Mouse (Mus musculus) right cerebral cortex, postnatal 10 days (tissue): ENCODE data around the gene Tm7sf3.

ENCODE experiments used
- DNase-seq, 2 experiments: peaks; one replicate each; pipeline ENCODE4 v3.0.0; 2021; ENCODE audit warnings: low spot score in 2 of 2

Tm7sf3 gene

DNA sequence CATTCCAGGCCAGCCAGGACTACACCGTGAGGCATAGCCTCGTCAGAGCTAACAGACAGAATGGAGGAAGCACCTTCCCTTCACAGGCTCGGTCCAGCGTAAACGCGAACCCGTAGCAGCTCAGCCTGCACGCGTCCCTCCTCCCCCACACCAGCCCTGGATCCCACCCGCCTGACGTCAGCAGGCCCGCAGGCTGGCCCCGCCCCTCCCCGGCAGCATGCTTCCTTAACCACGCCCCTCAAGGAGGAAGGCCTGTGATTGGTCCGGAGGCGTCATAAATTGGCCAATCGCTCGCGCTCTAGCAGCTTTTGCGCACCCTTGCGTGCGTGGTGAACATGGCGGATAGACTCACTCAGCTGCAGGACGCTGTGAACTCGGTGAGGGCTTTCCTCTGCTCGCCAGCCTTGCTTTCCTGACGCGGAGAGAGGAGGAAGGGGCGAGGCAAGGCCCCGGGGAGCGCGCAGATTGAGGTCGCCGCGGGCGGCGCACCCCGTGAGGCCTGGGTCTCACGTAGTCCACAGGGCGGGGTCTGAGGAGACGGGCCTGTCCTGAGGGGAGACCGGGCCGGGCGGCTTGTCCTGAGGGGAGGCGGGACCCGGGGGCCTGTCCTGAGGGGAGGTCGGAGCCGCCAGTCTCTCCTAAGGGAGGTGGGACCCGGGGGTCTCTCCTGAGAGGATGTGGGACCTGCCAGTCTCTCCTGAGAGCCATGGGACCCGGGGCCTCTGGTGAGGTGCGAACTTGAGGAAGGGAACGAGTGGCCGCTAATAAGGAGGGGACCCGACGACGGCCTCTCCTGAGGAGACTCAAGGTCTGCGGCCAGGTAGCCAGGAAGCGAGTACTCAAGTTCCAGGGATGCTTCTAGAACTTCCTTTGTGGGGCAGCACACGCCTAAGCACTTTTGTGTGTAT is at the start of gene Tm7sf3, which contains the start of gene Med21:
Gene Tm7sf3 (minus strand): TSS at position 549 of the 908 bp plus-strand sequence.
Gene Med21 (plus strand): TSS at position 272 of the 908 bp plus-strand sequence.
- DNase-seq, result peak; percentile 99 to 100

DNA sequence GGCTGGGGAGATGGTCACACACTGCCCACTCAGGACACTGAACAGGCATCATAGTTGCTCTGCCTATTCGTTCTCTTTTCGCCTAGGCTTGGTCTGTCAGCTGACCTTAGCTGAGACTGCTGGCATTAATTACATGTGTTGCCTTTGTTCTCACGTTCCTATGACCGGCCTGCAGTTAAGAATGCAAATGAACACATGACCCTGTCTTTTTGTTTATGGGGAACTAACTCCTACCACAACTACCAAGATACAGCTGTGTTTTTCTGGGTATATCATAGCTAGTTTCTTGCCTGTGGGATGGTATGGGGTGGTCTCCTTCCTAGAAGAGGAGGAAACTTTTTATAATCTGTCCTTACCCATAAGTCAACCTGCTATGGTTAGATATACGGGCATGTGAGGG is 46.2 kb upstream of the Tm7sf3 start:
- DNase-seq, result no peak

DNA sequence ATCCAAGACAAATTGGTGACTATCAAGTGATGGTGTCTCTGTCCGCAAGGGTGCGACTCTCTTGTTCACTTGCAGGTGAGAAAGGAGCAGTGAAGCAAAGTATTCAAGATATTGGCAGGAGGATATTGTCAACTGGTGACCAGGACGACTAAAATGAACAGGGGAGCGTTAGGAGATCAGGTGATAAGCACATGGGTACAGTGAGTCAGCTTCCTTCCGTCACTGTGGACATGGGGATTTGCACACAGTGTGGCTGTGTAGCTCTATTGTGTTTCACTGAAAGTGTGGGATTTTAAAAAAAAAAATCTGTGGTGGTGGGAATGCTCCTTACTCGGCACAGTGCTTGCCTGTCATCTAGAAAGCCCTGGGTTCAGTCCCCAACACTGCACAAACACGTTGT is 45.4 kb upstream of the Tm7sf3 start:
- no peak for DNase-seq

DNA sequence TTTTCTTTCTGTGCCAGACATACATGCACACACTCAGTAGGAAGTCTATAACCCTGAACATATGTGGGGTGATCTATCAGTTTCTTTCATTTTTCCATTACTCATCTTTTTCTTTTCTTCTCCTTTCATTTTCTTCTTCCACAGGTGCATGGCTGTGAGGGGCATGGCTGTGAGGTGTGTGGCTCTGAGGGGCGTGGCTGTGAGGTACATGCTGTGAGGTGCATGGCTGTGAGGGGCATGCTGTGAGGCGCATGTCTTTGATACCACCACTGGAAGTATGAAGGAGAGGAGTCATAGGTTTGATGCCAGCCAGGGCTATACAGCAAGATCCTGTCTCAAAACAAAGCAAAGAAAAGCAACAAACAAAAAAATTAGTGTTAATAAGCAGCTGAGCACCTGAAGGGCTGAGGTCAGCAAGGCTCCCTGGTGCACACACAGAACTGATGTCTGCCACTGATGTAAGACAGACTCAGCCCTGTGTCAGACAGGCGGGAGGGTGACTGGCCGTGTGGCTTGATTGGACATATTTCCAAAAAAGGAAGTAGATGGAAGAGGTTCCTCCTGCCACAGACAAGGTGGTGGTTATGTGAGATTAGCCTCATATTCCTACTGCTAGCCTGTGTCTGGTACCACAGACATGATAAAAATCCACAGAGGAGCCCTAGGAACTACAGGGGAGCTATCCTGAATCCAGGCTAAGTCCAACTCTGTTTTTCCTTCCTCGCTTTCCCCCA is 44.0 kb upstream of the Tm7sf3 start:
- DNase-seq, result no peak

DNA sequence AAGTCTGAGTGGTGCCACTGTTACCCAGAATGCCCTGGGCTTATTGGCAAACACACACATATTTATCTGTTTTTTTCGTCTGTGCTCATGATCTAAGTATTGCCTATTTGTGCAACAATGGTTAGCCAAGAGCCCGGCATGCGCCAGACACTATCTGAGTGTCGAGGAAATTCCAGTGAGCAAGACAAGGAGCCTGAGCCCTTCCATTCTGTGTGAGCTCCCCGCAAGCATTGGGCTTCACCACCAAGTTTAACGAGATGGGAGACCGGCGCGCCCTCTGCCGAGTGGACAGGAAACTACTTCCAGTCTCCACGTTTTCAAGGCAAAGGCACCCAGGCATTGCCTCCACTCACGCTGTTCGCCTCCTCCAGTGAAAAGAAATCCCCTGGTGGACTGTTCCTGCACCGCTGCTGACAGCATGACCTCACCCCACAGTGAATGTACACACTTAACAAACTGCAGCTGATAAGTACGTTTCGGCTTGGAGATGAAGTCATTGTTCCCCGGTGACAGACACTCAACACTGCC is 43.2 kb upstream of the Tm7sf3 start:
- no peak for DNase-seq

DNA sequence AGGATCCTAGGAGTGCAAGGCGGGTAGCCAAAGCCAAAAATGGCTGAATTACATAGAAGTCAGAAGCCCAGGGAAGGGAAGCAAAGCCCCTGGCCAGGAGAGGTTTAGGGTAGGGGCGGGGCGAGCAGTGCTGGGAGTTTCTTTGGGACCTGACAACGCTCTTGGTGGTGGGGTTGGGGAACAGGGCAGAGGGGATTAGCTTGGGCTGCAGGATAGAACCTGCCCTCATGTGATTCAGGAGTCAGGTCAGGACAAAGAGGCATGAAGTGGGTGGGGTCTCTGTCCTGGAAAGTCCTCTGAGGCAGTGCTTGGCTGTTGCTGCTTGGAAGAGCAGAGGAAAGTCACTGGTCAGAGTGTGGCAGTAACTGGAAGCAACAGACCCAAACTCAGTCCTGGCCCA is 41.3 kb upstream of the Tm7sf3 start:
- no peak for DNase-seq

DNA sequence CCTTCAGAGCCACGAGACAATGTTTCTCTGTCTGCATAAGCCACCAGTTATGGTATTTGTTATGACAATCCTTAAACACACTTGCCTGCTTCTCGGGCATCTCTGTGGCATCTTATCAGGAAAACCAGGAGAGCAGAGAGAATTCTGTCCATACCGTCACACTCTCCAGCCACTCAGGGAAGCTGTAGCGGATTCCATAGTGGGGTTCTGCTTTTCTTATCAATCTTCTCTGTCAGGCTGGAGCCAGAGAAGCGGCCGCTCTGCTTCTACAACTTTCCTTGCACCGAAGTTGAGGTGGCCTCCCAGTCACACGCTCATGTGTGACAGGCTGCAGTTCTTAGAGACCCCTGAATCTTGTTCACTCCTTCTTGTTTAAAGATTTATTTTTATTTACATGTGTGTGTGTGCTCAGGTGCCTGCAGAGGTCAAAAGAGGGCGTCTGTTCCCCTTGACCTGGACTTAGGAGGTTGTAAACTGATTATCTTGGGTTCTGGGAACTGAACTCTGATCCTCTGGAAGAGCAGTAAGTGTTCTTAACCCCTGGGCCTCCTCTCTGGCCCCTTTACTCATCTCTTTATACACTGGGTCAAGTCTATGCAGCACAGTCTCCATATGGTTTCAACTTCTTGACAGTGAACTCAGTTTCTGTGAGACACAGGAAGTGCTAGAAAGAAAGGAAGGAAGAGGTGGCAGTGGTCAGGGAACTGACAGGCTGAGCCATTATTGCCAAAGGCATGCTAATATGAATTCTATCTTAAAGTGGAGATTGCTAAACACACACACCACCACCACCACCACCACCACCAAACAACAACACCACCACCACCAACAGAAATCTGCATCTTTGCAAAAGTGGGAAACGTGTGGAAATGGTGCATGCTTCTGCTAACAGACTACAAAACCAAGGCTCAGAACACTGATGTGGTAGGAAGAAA is 35.8 kb upstream of the Tm7sf3 start:
- no peak for DNase-seq

DNA sequence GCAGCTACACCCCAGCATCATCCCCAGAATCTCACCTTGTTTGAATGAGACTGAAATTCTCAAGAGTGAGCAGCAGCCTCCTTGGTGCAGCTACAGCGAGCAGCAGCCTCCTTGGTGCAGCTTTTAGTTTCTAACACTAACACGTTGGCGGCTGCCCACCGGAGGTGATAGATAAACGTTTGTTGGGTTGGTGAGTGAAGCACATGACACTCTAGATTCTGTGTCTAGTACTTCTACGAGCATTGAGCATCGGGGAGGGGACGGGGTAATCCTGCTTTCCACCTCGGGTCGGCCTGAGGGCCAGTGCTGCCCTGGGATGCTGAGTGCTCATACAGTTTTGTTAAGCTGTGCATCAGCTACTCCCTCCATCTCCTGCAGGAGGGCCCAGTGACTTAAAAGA is 34.3 kb upstream of the Tm7sf3 start:
- no peak for DNase-seq

DNA sequence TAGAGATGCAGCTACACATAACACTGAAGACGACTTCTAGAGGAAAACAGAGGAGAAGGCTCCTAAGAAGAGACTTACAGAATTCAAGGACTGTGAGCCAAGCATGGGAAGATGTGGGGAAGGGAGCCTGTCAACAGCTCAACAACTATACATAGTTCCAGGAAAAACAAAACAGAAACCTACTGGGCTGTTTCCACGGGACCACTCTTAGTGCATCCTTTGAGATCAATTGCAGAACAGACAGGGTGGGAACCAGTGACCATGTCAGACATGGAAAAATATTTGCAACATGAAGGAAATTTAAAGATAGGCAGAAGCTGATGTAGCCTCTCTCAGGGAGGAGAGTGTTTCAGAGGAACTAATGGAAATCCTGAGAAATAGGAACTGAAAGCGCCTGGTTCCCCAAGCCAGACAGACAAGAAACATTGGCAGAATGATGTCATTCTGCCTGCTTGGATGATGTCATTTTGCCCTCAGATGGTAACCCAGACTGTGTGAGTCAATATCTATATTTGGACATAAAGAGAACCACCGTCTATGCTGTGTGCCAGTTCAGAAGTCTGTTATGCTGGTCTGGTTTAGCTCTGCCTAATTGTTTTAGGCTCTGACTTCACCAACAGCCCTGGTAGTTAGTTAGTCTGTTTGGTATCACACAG is 32.4 kb upstream of the Tm7sf3 start:
- DNase-seq, result no peak

DNA sequence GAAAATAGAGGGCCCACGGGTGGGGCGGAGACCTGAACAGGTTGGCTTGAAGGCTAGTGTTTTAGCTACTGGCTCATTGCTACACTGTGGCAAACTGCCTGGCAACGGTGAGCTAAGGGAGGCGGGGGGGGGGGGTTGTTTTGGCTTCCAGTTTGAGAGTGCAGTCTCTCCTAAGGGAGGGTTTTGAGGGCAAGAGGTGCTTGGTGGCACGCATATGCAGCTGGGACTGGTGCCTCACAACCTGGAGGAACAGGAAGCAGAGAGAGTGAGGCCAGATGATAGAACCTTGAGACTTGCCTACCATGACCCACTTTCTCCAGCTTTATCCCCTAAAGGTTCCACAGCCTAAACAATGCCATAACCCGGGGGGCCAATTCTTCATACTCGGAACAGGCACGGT is 31.8 kb upstream of the Tm7sf3 start:
- DNase-seq, result no peak

DNA sequence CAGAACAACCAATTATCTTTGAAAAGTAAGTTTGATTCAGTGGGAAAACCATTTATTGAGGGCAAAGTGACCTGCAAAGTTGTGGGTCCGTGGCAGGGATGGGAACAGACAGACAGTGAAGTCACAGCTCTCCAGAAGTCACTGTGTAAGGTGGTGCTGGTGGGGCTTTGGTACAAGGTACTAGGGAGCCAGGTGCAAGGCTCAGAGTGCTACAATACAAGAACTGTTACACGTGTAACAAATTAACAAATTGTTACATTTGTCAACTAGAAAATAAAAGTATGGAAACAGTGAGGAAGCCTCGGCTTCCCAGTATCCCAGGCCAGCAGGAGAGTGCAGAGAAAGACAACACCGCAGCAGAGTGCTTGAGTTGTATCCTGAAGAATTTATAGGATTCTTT is 31.1 kb upstream of the Tm7sf3 start:
- no peak for DNase-seq

DNA sequence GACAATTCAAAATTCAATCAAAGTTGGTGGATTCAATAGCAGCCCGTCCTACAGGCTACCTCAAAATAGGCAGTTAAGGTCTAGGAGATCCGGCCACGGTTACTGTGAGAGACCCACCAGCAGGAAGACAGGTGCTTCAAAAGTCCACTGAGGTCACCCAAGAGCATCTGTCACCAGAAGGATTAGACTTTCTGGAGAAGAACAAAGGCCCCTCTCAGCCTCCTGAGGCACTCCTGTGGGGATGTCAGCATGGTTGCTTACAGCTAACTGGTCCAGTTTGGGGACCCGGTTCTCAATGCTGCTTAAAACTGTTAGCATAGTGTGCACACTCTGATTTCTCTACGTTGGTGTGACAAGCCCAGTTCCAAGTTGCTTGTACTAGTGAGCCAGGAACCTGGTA is 29.5 kb upstream of the Tm7sf3 start:
- no peak for DNase-seq

DNA sequence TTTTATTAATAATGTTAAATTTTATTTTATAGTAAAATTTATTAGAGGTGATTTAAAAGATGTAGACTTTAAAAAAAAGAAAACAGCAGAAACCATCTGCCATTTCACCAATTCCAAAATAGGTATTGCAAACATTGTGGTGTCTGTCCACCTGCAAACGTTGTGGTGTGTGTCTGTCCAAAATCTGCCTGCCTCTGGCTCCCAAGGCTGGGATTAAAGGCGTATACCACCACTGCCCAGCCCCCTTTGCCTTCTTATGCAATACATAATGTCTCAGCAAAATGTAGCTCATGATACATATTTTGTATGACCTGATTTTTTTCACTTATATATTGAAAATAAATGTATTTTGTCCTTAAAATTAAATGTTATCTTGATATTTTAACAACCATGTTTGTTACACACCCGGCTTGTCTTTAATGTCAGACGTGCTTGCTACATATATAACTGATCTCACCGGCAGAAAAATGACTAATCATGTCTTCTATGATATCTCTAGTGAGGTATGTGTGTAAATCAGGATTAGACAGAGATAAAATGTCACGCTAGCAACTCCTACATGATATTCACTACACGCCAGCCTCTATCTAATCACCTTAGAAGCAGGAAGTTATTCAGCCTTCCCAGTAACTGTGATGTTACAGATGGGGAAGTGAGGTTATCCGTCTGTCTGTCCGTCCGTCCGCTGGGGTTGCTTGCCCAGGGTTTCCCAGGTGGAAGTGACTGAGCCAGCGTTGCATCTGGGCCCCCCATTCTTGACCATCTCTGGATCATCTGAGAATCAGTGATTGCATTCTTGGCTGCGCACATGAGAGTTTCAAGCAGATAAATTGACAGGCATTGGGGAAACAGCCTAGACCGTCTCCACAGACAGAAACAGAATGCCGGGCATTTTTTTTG is 28.6 kb upstream of the Tm7sf3 start:
- DNase-seq, result no peak

DNA sequence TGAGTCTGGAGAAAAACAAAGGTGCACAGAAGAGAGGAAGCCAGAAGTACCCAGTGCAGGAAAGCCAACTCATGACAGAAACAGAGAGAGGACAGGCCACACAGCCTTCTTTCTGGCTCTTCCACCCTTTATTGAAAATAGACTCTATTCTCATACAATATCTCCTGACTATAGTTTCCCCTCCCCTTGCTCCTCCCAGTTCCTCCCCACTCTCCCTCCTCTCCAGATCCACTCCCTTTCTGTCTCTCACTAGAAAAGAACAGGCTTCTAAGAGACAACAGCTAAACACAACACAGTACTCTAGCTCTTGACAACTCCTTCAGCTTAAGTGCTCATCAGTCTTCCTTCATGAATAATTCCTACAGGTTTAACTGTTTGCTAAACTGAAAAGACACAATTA is 26.0 kb upstream of the Tm7sf3 start:
- no peak for DNase-seq

DNA sequence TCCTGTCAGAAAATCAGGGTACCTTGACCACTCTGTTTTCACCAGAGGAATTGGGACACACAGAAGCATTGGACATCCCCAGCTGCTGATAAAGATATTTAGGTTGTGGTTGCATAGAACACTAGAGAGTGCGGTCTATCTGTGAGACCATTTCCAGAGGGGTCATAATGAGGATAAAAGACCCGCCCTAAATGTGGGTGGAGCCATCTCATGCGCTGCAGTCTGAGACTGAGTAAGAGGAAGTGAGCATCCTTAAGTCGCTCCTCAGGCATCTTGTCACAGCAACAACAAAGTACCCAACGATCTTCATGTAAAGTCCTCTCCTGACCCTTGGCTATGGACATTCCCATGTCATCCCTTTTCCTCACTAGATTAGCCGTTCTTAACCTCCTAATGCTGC is 24.2 kb upstream of the Tm7sf3 start:
- DNase-seq, result no peak

DNA sequence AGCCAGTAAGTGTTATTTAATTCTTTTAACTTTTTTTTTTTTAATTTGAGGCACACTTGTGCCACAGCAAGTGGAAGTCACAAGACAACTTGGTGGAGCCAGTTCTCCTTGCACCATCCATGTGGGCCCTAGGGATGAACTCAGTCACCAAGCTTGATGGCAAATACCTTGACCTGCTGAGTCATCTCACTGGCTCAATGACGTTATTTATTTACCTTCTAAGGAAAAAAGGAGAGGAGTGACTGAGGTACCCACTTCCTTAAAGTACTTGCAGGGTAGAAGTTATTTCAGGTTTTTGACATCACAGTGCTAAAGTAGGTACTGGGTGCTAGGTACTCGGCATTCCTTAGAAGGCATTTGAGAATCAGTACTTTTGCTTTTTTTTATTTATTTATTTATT is 22.8 kb upstream of the Tm7sf3 start:
- no peak for DNase-seq

DNA sequence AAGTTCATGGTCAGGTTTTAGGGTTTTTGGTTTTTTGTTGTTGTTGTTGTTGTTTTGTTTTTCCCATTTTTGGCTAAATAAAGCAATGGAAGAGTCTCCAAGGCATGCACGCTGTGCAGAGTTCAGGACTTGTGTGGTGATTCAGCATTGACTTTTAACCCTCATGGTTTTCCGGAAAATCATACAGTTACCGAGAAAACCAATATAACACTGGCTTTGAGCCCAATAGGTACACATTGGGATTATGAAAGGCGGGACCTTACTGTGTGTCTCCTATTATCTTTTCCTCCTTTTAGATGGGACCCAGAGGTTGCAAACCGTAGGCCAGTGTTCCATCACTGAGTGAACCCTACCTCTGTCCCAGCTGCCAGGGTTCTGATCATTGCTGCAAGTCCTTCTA is 22.3 kb upstream of the Tm7sf3 start:
- DNase-seq, result no peak

DNA sequence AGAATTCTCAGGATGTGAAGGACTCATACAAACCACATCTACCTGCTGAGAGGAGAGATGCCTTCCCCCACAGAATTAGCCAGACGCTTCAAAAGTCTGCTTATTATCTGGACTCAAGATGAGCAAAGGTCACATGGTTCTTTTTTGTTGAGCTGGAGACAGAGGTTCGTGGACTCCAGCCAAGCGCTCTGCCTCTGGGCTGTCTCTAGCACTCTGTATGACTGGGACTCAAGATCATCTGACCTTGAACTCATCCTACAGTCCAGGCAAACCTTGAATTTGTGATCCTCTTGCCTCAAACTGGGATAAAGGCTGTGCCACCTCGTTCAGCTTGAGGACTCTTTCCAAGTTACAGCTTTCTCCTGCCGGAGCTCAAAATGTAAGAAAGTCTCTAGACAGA is 21.5 kb upstream of the Tm7sf3 start:
- DNase-seq, result no peak

DNA sequence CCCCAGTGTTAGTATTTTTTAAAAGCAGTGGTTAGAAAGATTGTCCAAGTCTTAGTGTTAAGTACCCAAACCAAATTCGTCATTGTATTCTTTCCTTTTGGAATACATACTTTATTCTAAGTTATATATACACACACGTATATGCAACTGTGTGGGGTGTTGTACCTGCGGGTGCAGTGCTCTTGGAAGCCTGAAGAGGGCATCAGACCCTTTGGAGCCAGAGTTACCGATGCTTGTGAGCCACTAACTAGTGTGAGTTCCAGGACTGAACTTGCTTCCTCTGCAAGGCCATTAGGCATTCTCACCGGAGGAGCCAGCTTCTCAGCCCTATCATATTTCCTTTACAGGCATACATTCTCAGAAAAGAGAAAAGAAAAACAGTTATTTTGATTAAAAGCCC is 20.1 kb upstream of the Tm7sf3 start:
- peak in 1 of 2 experiments; percentile 49 for DNase-seq

DNA sequence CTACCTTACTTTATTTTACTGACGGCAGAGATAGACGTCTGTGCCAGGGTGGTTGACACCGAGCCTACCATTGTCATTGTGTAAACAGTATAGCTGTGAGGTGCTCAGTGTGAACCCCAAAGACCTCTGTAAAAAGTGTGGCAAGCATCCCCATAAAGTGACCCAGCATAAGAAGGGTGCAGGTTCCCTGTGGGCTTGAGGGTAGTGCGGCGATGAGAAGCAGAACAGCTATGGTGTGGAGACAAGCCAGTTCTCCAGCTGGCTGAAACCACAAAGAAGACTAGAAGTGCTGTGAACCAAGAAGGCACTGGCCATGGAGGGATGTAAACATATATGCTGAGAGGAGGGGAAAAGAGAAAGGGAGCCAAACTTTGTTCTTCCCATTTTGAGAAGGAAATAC is 19.0 kb upstream of the Tm7sf3 start:
- DNase-seq, result no peak
